Mouse (Mus musculus) lung, adult 2 months (tissue): Measurements from ENCODE around the gene Hcn2.

Source experiments
- CTCF ChIP-seq: fragments of 200-500 bp; IDR thresholded peaks from 2 replicates; pipeline ENCODE4 v1.5.1; 2011; ENCODE audit warnings: mild to moderate bottlenecking, low read length, control low read depth; ENCODE audit not compliant: insufficient read depth
- POLR2A ChIP-seq: fragments of 200-500 bp; IDR thresholded peaks from 2 replicates; pipeline ENCODE4 v1.6.1; 2011; ENCODE audit warnings: low read depth, mild to moderate bottlenecking, control low read depth, low read length, borderline replicate concordance; ENCODE audit errors: extremely low read depth

GRCm38 (mm10) chr10:79668076-79668475 is 48.4 kb upstream of the Hcn2 start:
- no peak for TF ChIP-seq CTCF
- TF ChIP-seq POLR2A = no peak
